Mouse (Mus musculus) cerebellum, postnatal 36 days (tissue): ENCODE results near the gene Il1b.

ENCODE experiments used
- DNase-seq, 2 experiments: peaks; one replicate each; pipeline ENCODE4 v3.0.0; 2021 to 2022; ENCODE audit warnings: mixed read lengths in 2 of 2

Gene Il1b

DNA sequence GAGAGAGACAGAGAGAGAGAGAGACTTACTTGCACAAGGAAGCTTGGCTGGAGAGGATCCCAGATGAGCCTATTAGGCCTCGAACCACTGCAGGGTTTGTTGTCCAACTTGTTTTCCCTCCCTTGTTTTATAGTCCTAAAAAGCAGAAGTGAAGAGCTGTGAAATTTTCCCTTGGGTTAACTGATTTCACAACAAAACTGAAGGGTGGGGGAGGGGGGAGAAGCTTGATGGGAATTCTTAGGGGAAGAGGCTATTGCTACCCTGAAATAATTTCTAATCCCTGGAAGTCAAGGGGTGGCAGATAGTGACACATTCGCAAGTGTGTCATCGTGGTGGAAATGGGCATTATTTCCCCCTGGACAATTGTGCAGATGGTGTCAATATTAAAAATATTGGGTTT is at the start of gene Il1b:
Gene Il1b, minus strand, starts transcription at position 101 of the 400 bp plus-strand sequence.
- DNase-seq: no peak

GRCm38 (mm10) chr2:129419361-129419880 is 48.5 kb upstream of the Il1b start:
- no peak for DNase-seq

DNA sequence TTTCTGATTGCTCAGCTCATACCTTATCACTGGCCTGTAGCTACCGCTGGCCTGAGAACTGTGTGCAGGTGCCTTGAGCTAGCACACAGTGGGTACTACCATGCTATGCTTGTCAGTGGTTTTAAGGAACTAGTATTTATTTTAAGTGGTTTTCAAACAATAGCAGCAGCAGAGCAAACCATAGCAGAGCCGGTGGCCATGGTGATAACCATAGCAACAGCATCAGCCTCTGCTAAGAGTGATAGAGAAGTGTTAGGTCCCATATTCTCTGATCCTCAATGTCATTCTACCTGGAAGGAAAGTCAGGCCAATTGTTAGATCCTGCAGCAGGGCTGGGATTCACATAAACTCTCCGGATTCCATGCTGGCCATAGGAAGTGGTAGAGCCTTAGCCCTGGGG is 43.7 kb upstream of the Il1b start:
- DNase-seq: no peak

GRCm38 (mm10) chr2:129413488-129413887 is 42.5 kb upstream of the Il1b start:
- DNase-seq: peak in 1 of 2 experiments; percentile 18

- no peak for DNase-seq
These were observed 40.7 kb upstream of the Il1b start for GRCm38 (mm10) chr2:129411651-129412050.

GRCm38 (mm10) chr2:129410344-129410743 is 39.4 kb upstream of the Il1b start:
- no peak for DNase-seq

GRCm38 (mm10) chr2:129408476-129408875 is 37.5 kb upstream of the Il1b start:
- DNase-seq: peak; percentile 67 to 69

DNA sequence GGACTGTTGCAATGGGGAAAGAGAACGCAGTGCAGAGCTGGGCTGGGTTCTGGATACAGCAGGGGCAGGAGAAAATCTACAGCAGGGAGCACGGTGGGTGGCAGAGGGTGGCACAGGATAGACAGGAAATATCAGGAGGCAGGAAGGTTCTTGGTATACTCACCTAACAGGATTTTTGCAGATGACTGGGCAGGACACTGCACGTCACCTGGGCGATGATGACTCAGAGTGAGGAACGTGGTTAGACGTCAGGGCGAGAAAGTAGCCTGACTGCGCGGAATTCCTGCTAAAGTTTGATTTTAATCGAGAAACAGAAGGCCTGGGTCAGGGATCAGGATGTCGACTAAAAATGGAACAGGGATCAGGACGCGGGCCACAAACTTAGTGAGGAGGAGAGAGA is 36.7 kb upstream of the Il1b start:
- no peak for DNase-seq

DNA sequence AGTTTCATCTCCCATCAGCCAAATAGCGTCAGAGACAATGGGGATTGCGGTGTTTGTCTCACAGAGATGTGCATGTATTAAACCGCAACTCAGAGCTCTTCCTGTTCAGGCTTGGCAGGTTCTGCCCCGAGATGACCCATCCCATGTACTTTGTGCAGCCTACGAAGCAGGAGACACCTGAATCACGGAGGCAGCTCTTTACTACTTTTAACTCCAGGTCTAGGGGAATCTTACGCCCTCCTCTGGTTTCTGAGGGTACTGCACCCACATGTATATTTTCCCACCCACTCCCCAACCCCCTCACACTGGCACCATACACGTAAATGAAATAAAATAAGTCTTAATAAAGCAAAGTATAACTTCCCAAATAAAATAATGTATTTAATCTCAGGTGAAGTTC is 35.6 kb upstream of the Il1b start:
- no peak for DNase-seq

DNA sequence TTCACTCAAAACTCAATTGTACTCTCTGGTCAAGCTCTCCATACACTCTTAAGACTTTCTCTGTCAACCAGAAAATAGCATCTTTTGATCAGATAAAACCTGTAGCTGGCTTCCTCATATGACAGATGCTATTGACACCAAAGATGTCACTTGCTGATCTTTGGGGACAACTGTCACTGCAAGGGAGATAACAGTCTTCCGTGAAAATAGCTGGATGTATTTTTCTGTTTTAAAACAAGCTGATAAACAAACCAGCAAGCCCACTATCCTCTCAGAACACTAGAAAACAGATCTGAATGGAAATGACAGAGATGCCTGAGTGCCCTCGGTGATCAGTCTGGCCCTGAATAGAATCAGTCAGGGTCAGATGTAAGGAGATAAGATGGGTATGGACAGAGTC is 32.8 kb upstream of the Il1b start:
- DNase-seq: no peak

DNA sequence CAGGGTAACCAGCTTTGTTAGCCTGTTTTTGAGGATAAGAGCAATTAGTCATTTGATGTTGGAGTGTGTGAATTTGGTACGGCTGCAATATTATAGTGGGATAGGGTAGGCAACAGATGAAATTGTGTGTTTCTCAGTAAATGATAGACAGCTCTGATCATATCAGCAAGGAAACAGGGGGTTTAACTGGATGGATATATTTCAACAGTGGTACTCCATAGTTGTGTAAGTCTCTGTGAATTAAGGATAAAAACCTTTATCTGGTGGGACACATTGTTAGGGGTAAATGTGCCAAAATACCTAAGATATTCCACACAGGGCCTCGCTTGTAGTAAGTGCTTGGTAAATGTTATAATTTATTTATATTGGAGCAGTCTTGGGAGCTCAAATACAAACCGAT is 31.4 kb upstream of the Il1b start:
- DNase-seq: no peak

DNA sequence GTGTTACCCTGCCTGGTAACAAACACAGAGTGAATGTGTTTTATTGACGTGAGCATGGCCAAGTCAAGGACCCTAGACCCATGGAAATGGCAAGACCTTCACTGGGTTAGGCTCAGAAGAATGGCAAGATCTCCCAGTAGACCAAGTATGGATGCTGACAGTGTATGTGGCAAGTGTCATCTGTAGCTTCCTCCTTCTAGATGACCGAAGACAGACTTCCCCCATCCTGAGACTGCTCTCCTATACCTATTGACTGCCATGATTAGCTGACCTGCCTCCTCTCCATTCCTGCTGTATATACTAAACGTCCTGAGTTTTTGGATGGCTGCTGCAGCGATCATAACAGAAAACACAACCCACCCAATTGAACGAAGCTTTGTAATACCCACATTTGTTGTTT is 30.9 kb upstream of the Il1b start:
- no peak for DNase-seq

- no peak for DNase-seq
These were observed 27.2 kb upstream of the Il1b start for GRCm38 (mm10) chr2:129398176-129398575.

- DNase-seq: peak; percentile 10 to 12
These were observed 22.6 kb upstream of the Il1b start for GRCm38 (mm10) chr2:129393524-129393923.

- DNase-seq: no peak
These were observed 19.2 kb upstream of the Il1b start for GRCm38 (mm10) chr2:129390161-129390560.

DNA sequence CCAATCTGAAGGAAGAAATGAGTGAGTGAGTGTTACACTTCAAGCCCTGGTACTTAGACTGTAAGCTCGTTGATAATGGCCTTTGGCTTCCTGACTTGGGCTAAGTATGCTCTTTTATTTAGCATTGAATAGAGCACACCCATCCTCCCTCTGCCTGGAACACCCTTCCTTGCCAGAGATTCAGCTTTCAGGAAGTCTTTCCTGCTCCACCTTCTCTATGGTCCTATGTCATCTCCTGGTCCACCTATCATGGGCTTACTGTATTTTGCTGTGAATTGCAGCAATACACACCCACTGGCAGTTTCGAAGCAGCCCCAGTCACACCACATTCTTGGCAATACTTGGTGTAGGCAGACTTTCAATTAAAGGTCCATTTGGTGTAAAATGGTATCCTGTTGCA is 18.4 kb upstream of the Il1b start:
- DNase-seq: no peak

GRCm38 (mm10) chr2:129385331-129385730 is 14.4 kb upstream of the Il1b start:
- no peak for DNase-seq

- no peak for DNase-seq
These were observed 13.3 kb upstream of the Il1b start for GRCm38 (mm10) chr2:129384272-129384660.

GRCm38 (mm10) chr2:129383512-129384271 is 12.8 kb upstream of the Il1b start:
- no peak for DNase-seq

GRCm38 (mm10) chr2:129380746-129381474 is 10.0 kb upstream of the Il1b start:
- no peak for DNase-seq

- DNase-seq: no peak
These were observed 9.3 kb upstream of the Il1b start for GRCm38 (mm10) chr2:129380211-129380610.

DNA sequence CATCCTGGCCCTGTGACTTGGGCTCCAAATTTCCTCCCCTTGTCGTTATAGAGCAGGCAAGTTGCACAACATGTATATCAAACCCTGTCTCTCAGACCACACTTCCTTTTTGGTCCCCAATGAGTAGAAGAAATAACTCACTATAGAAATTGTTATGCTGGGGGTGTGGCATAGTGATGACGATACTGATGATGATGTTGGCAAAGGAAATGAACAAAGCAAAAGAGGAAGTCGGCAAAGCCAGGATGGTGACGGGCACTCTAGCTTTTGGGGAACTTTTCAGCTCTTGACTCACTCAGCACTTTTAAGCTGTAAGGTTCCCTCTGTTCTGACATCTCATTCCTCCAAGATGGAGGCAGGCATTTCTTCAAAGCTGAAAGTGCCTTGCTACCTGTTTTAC is 2.4 kb upstream of the Il1b start:
- DNase-seq: no peak

GRCm38 (mm10) chr2:129369615-129370014 is 1.3 kb downstream of the Il1b start:
- no peak for DNase-seq

- no peak for DNase-seq
These were observed 2.1 kb downstream of the Il1b start for GRCm38 (mm10) chr2:129368795-129369194.
